Mouse (Mus musculus) hindbrain, embryonic 13.5 days (tissue): ENCODE measurements around the gene Ctdspl. TPM values are rescaled to one million over a fixed set of nuclear protein-coding genes. Genes with fewer than 3 reads are reported as not detected.

ENCODE experiments used
- ATAC-seq: fragments of 200-750 bp; cut with Nextera tagmentation; 2 replicates; pipeline ENCODE4 v1.8.0; 2017; ENCODE audit warnings: moderate TSS enrichment; ENCODE audit not compliant: low FRiP score
- H3K27ac ChIP-seq: fragments of 300-500 bp; sonication (generic); 2 replicates; pipeline ENCODE4 v1.5.1; 2015; ENCODE audit warnings: inconsistent platforms, mild to moderate bottlenecking, moderate library complexity
- H3K27me3 ChIP-seq: fragments of 300-500 bp; sonication (generic); 2 replicates; pipeline ENCODE4 v1.6.1; 2015; ENCODE audit warnings: mild to moderate bottlenecking, inconsistent platforms
- H3K36me3 ChIP-seq: fragments of 300-500 bp; sonication (generic); 2 replicates; pipeline ENCODE4 v1.6.1; 2015; ENCODE audit warnings: mild to moderate bottlenecking, inconsistent platforms
- H3K4me1 ChIP-seq: fragments of 300-500 bp; sonication (generic); replicated peaks from 2 replicates; pipeline ENCODE4 v1.6.1; 2015; ENCODE audit warnings: inconsistent platforms
- H3K4me2 ChIP-seq: fragments of 300-500 bp; sonication (generic); 2 replicates; pipeline ENCODE4 v1.6.1; 2015; ENCODE audit warnings: inconsistent platforms, mild to moderate bottlenecking, moderate library complexity
- H3K4me3 ChIP-seq: fragments of 300-500 bp; sonication (generic); 2 replicates; pipeline ENCODE4 v1.5.1; 2015; ENCODE audit warnings: mild to moderate bottlenecking, inconsistent platforms
- H3K9ac ChIP-seq: fragments of 300-500 bp; sonication (generic); 2 replicates; pipeline ENCODE4 v1.6.1; 2015; ENCODE audit warnings: mild to moderate bottlenecking, inconsistent platforms
- H3K9me3 ChIP-seq: fragments of 300-500 bp; sonication (generic); 2 replicates; pipeline ENCODE4 v1.6.1; 2016; ENCODE audit warnings: inconsistent platforms
- WGBS: fragments of 180-500 bp; shearing (Covaris S2); methylation state at CpG from one replicate; pipeline ENCODE4 v1.1.7; 2015; 5-methylcytosine and 5-hydroxymethylcytosine counted together
- polyA plus RNA-seq: library from polyadenylated mRNA; unstranded; fragments of >200 nt; fragmentation: Nextera tagmentation; extraction: Ambion mirVana; gene quantifications from 2 replicates; pipeline ENCODE4 v1.2.1, GENCODE M21; 2015

Ctdspl gene
- polyA plus RNA-seq, 1 experiment from 2014 or later, result 7.3 TPM

GRCm38 (mm10) chr9:119000196-119000595 lies 73.9 kb downstream of the Ctdspl start:
- H3K36me3 ChIP-seq, result no peaks in the 10 kb centered on the region
- H3K4me1 ChIP-seq, result peaks cover 9% of the 10 kb centered on the region
- no peak overlapping the region for H3K27ac ChIP-seq
- H3K27me3 ChIP-seq, result no peaks in the 10 kb centered on the region
- no peak overlapping the region for H3K9ac ChIP-seq
- H3K9me3 ChIP-seq, result no peaks in the 10 kb centered on the region
- H3K4me3 ChIP-seq, result no peak overlapping the region
- WGBS, result 69% methylated on average over 6 of the region's 6 CpGs
- ATAC-seq, result no peak
- H3K4me2 ChIP-seq, result no peak overlapping the region

GRCm38 (mm10) chr9:119002267-119002666 lies 76.0 kb downstream of the Ctdspl start:
- Histone ChIP-seq H3K27me3 (no peaks in the 10 kb centered on the region), H3K9me3 (no peaks in the 10 kb centered on the region), H3K4me1 (peaks cover 19% of the 10 kb centered on the region), H3K36me3 (no peaks in the 10 kb centered on the region), H3K4me2 (no peak overlapping the region), H3K9ac (no peak overlapping the region), H3K27ac (0 out of 2 replicates have a peak overlapping the region, but pooled peaks have one; percentile 12), H3K4me3 (no peak overlapping the region)
- no peak for ATAC-seq
- 84% methylated on average over 17 of the region's 17 CpGs for WGBS

- Histone ChIP-seq H3K4me3 (no peak overlapping the region), H3K27me3 (no peaks in the 10 kb centered on the region), H3K36me3 (no peaks in the 10 kb centered on the region), H3K4me2 (no peak overlapping the region), H3K27ac (no peak overlapping the region), H3K9ac (no peak overlapping the region), H3K4me1 (peaks cover 30% of the 10 kb centered on the region), H3K9me3 (no peaks in the 10 kb centered on the region)
- no peak for ATAC-seq
- 90% methylated on average over 23 of the region's 23 CpGs for WGBS
Measured at GRCm38 (mm10) chr9:119003990-119004702, 77.9 kb downstream of the Ctdspl start.

- H3K4me2 ChIP-seq, result no peak overlapping the region
- no peak overlapping the region for H3K9ac ChIP-seq
- no peak for ATAC-seq
- no peaks in the 10 kb centered on the region for H3K9me3 ChIP-seq
- peak overlapping the region; percentile 23; the same call in 1 of the 2 replicates for H3K27ac ChIP-seq
- peaks cover 32% of the 10 kb centered on the region for H3K4me1 ChIP-seq
- WGBS, result 86% methylated on average over 16 of the region's 16 CpGs
- H3K36me3 ChIP-seq, result no peaks in the 10 kb centered on the region
- no peaks in the 10 kb centered on the region for H3K27me3 ChIP-seq
- no peak overlapping the region for H3K4me3 ChIP-seq
Measured at GRCm38 (mm10) chr9:119004703-119005076, 78.4 kb downstream of the Ctdspl start.

GRCm38 (mm10) chr9:119005303-119006029 lies 79.2 kb downstream of the Ctdspl start:
- H3K4me3 ChIP-seq, result no peak overlapping the region
- ATAC-seq, result no peak

GRCm38 (mm10) chr9:119007266-119007665 lies 81.0 kb downstream of the Ctdspl start:
- 88% methylated on average over 10 of the region's 10 CpGs for WGBS
- no peak overlapping the region for H3K4me3 ChIP-seq
- H3K27ac ChIP-seq, result no peak overlapping the region
- H3K36me3 ChIP-seq, result peaks cover 5% of the 10 kb centered on the region; the same call in 1 of the 2 replicates
- H3K27me3 ChIP-seq, result no peaks in the 10 kb centered on the region
- no peak overlapping the region for H3K4me2 ChIP-seq
- no peak for ATAC-seq
- no peaks in the 10 kb centered on the region for H3K9me3 ChIP-seq
- peaks cover 32% of the 10 kb centered on the region for H3K4me1 ChIP-seq
- no peak overlapping the region for H3K9ac ChIP-seq

More at GRCm38 (mm10) chr9:119005303-119006029, 79.2 kb downstream of the Ctdspl start:
- H3K36me3 ChIP-seq, result no peaks in the 10 kb centered on the region
- 59% methylated on average over 15 of the region's 15 CpGs for WGBS
- H3K27me3 ChIP-seq, result no peaks in the 10 kb centered on the region
- no peak overlapping the region for H3K9ac ChIP-seq
- peaks cover 32% of the 10 kb centered on the region for H3K4me1 ChIP-seq
- peak overlapping the region; percentile 23; the same call in 1 of the 2 replicates for H3K27ac ChIP-seq
- H3K4me2 ChIP-seq, result no peak overlapping the region
- H3K9me3 ChIP-seq, result no peaks in the 10 kb centered on the region

- Histone ChIP-seq H3K27me3 (no peaks in the 10 kb centered on the region), H3K4me2 (no peak overlapping the region), H3K4me1 (peaks cover 32% of the 10 kb centered on the region), H3K27ac (no peak overlapping the region), H3K9ac (no peak overlapping the region), H3K4me3 (no peak overlapping the region), H3K9me3 (no peaks in the 10 kb centered on the region), H3K36me3 (peaks cover 14% of the 10 kb centered on the region)
- ATAC-seq, result no peak
- 63% methylated on average over 7 of the region's 7 CpGs for WGBS
Measured at GRCm38 (mm10) chr9:119008871-119009270, 82.6 kb downstream of the Ctdspl start.

- 83% methylated on average over 13 of the region's 13 CpGs for WGBS
Measured at GRCm38 (mm10) chr9:119010156-119010710, 84.0 kb downstream of the Ctdspl start.

GRCm38 (mm10) chr9:119016785-119017507 lies 90.7 kb downstream of the Ctdspl start:
- no peaks in the 10 kb centered on the region for H3K9me3 ChIP-seq
- ATAC-seq, result no peak
- no peaks in the 10 kb centered on the region for H3K27me3 ChIP-seq
- no peaks in the 10 kb centered on the region for H3K4me1 ChIP-seq
- no peak overlapping the region for H3K9ac ChIP-seq
- no peak overlapping the region for H3K4me3 ChIP-seq
- H3K36me3 ChIP-seq, result peaks cover 31% of the 10 kb centered on the region
- H3K4me2 ChIP-seq, result no peak overlapping the region
- WGBS, result 84% methylated on average over 7 of the region's 7 CpGs
- no peak overlapping the region for H3K27ac ChIP-seq

More at GRCm38 (mm10) chr9:119010156-119010710, 84.0 kb downstream of the Ctdspl start:
- H3K27me3 ChIP-seq, result no peaks in the 10 kb centered on the region
- H3K9ac ChIP-seq, result no peak overlapping the region
- ATAC-seq, result no peak
- H3K9me3 ChIP-seq, result no peaks in the 10 kb centered on the region
- H3K4me1 ChIP-seq, result peaks cover 23% of the 10 kb centered on the region
- H3K36me3 ChIP-seq, result peaks cover 18% of the 10 kb centered on the region
- H3K4me2 ChIP-seq, result no peak overlapping the region
- no peak overlapping the region for H3K27ac ChIP-seq
- H3K4me3 ChIP-seq, result no peak overlapping the region

- Histone ChIP-seq H3K27ac (no peak overlapping the region), H3K4me1 (no peaks in the 10 kb centered on the region), H3K36me3 (peaks cover 14% of the 10 kb centered on the region), H3K9ac (no peak overlapping the region), H3K4me2 (no peak overlapping the region), H3K9me3 (no peaks in the 10 kb centered on the region), H3K27me3 (no peaks in the 10 kb centered on the region), H3K4me3 (no peak overlapping the region)
- no peak for ATAC-seq
- 80% methylated on average over 7 of the region's 7 CpGs for WGBS
Measured at GRCm38 (mm10) chr9:119021731-119022130, 95.5 kb downstream of the Ctdspl start.

- WGBS, result 85% methylated on average over 6 of the region's 6 CpGs
- Histone ChIP-seq H3K36me3 (no peaks in the 10 kb centered on the region; the same call in 1 of the 2 replicates), H3K4me1 (no peaks in the 10 kb centered on the region), H3K4me2 (no peak overlapping the region), H3K4me3 (no peak overlapping the region), H3K27ac (no peak overlapping the region), H3K9me3 (no peaks in the 10 kb centered on the region), H3K27me3 (no peaks in the 10 kb centered on the region), H3K9ac (no peak overlapping the region)
- no peak for ATAC-seq
Measured at GRCm38 (mm10) chr9:119025263-119025662, 99.0 kb downstream of the Ctdspl start.

- Histone ChIP-seq H3K27ac (no peak overlapping the region), H3K9me3 (no peaks in the 10 kb centered on the region), H3K36me3 (peaks cover under 1% of the 10 kb centered on the region; the same call in 1 of the 2 replicates), H3K4me2 (no peak overlapping the region), H3K4me1 (no peaks in the 10 kb centered on the region), H3K27me3 (no peaks in the 10 kb centered on the region), H3K4me3 (no peak overlapping the region), H3K9ac (no peak overlapping the region)
- 89% methylated on average over 7 of the region's 7 CpGs for WGBS
- no peak for ATAC-seq
Measured at GRCm38 (mm10) chr9:119025832-119026331, 99.6 kb downstream of the Ctdspl start.
